Mouse (Mus musculus): ENCODE results near the gene Ccni.

The Ccni gene

GRCm38 (mm10) chr5:93135368-93136107, 70.8 kb downstream of the Ccni start:
- peak; percentile 75 for DNase-seq (ENCODE audit: low read depth)

- DNase-seq (ENCODE audit: low read depth) = peak; percentile 48
Measured at GRCm38 (mm10) chr5:93133445-93134244, 72.7 kb downstream of the Ccni start.

All from 416B (cell line).